Comparison of ENCODE assay signal across 8 mouse cellular contexts in genomic region chr8:123318467-123318911, GRCm38 (mm10). TPM values are rescaled to one million over a fixed set of nuclear protein-coding genes. Genes with fewer than 3 reads are reported as not detected.
A peak's percentile ranks its signal among the peaks of the same experiment; 100 is the strongest.
DNase-seq lines count a peak whose midpoint lies in the region; ATAC-seq and TF ChIP-seq lines count a peak whose summit lies in the region.

Fanca (minus strand) TSS chr8:123318576.

- no peaks in the 10 kb centered on the region for H3K9me3 ChIP-seq in ES-Bruce4 (replicated peaks; ENCODE audit: control insufficient read depth, insufficient read depth, low read length, poor library complexity, severe bottlenecking)
- H3K9me3 ChIP-seq in forebrain, embryonic 13.5 days (replicated peaks), result no peaks in the 10 kb centered on the region
- H3K9me3 ChIP-seq in liver, postnatal 0 days (ENCODE audit: low read length), result no peaks in the 10 kb centered on the region
- H3K9me3 ChIP-seq in neural tube, embryonic 14.5 days (ENCODE audit: control insufficient read depth, low read length), result no peaks in the 10 kb centered on the region

- ATAC-seq in cerebellum, adult (ENCODE audit: insufficient number of reproducible peaks, low FRiP score, low TSS enrichment), result peak; percentile 100
- peak; percentile 99 for ATAC-seq in forebrain, embryonic 13.5 days
- ATAC-seq in liver, postnatal 0 days, result peak; percentile 99
- ATAC-seq in neural tube, embryonic 14.5 days (ENCODE audit: low read depth), result peak; percentile 98

- under 1% methylated on average over 23 of the region's 24 CpGs for WGBS in forebrain, embryonic 13.5 days
- 1% methylated on average over 24 of the region's 24 CpGs for WGBS in large intestine, adult 2 months
- WGBS in liver, postnatal 0 days (ENCODE audit: insufficient replicate concordance), result 3% methylated on average over 24 of the region's 24 CpGs
- WGBS in neural tube, embryonic 14.5 days, result 1% methylated on average over 24 of the region's 24 CpGs

- peak within 1 kb of the TSS; percentile 83 for H3K4me2 ChIP-seq in forebrain, embryonic 13.5 days
- peak within 1 kb of the TSS; percentile 97 for H3K4me2 ChIP-seq in liver, postnatal 0 days (ENCODE audit: low read depth, low read length)
- peak within 1 kb of the TSS; percentile 84 for H3K4me2 ChIP-seq in neural tube, embryonic 14.5 days (ENCODE audit: low read depth, low read length)

- peak within 1 kb of the TSS; percentile 74 for H3K9ac ChIP-seq in ES-Bruce4 (ENCODE audit: low read depth, poor library complexity, severe bottlenecking)
- peak within 1 kb of the TSS; percentile 75 for H3K9ac ChIP-seq in forebrain, embryonic 13.5 days
- H3K9ac ChIP-seq in liver, postnatal 0 days (replicated peaks), result peak within 1 kb of the TSS; percentile 81
- H3K9ac ChIP-seq in neural tube, embryonic 14.5 days (replicated peaks; ENCODE audit: low read depth, low read length), result peak within 1 kb of the TSS; percentile 48

- peak within 1 kb of the TSS; percentile 37 for H3K27ac ChIP-seq in ES-Bruce4 (ENCODE audit: insufficient read depth, low read length)
- no peak within 1 kb of the TSS for H3K27ac ChIP-seq in forebrain, embryonic 13.5 days
- H3K27ac ChIP-seq in liver, postnatal 0 days (ENCODE audit: low read depth), result peak within 1 kb of the TSS; percentile 49
- no peak within 1 kb of the TSS for H3K27ac ChIP-seq in neural tube, embryonic 14.5 days (ENCODE audit: low read depth, low read length)

- H3K36me3 ChIP-seq in ES-Bruce4 (ENCODE audit: control insufficient read depth, insufficient read depth, low read length, poor library complexity, severe bottlenecking), result 0 out of 2 replicates have a peak, but pooled peaks cover 3% of the 10 kb centered on the region
- no peaks in the 10 kb centered on the region for H3K36me3 ChIP-seq in forebrain, embryonic 13.5 days (ENCODE audit: poor library complexity, severe bottlenecking)
- H3K36me3 ChIP-seq in liver, postnatal 0 days (replicated peaks; ENCODE audit: insufficient read depth, low read length), result no peaks in the 10 kb centered on the region
- no peaks in the 10 kb centered on the region for H3K36me3 ChIP-seq in neural tube, embryonic 14.5 days (ENCODE audit: control insufficient read depth, insufficient read depth, low read length)

- H3K4me3 ChIP-seq in ES-Bruce4 (ENCODE audit: low read depth, low read length), result peak within 1 kb of the TSS; percentile 72
- H3K4me3 ChIP-seq in forebrain, embryonic 13.5 days, result peak within 1 kb of the TSS; percentile 60
- peak within 1 kb of the TSS; percentile 77 for H3K4me3 ChIP-seq in liver, postnatal 0 days (ENCODE audit: low read depth, low read length)
- H3K4me3 ChIP-seq in neural tube, embryonic 14.5 days (ENCODE audit: low read depth, low read length), result peak within 1 kb of the TSS; percentile 48

- H3K27me3 ChIP-seq in ES-Bruce4 (ENCODE audit: control insufficient read depth, insufficient read depth, low read length, poor library complexity, severe bottlenecking), result no peaks in the 10 kb centered on the region
- no peaks in the 10 kb centered on the region for H3K27me3 ChIP-seq in forebrain, embryonic 13.5 days
- 0 out of 2 replicates have a peak, but pooled peaks cover 3% of the 10 kb centered on the region for H3K27me3 ChIP-seq in liver, postnatal 0 days (ENCODE audit: insufficient read depth, low read length)
- H3K27me3 ChIP-seq in neural tube, embryonic 14.5 days (ENCODE audit: control insufficient read depth, insufficient read depth, low read length), result no peaks in the 10 kb centered on the region

- peak; percentile 99 for TF ChIP-seq POLR2A in ES-Bruce4 (IDR thresholded peaks at IDR 0.05; ENCODE audit: insufficient read depth, low read length)

- peak; percentile 94 to 95 for DNase-seq in heart, postnatal 10 days
- no peak for DNase-seq in large intestine, adult 2 months (ENCODE audit: low read depth, low spot score)
- DNase-seq in liver, postnatal 0 days, result peak; percentile 98
- peak; percentile 96 for DNase-seq in testis, postnatal 10 days (ENCODE audit: low spot score)

- intact Hi-C loops in heart, postnatal 10 days (cut with DNase I), result no loop called here

- no peak for TF ChIP-seq CTCF in ES-Bruce4 (IDR thresholded peaks at IDR 0.05; ENCODE audit: low read depth, low read length)
- TF ChIP-seq CTCF in liver, postnatal 0 days (IDR thresholded peaks at IDR 0.05; ENCODE audit: low read depth), result peak; percentile 52

- no peak for TF ChIP-seq EP300 in ES-Bruce4 (IDR thresholded peaks at IDR 0.05; ENCODE audit: insufficient read depth, low read depth, low read length)
- no peak for TF ChIP-seq EP300 in liver, postnatal 0 days (IDR thresholded peaks at IDR 0.05; ENCODE audit: low read depth)

- H3K4me1 ChIP-seq in ES-Bruce4 (ENCODE audit: control insufficient read depth, insufficient read depth, low read length), result no peaks in the 10 kb centered on the region
- peaks cover 16% of the 10 kb centered on the region for H3K4me1 ChIP-seq in forebrain, embryonic 13.5 days
- H3K4me1 ChIP-seq in liver, postnatal 0 days (ENCODE audit: insufficient read depth), result peaks cover 14% of the 10 kb centered on the region
- H3K4me1 ChIP-seq in neural tube, embryonic 14.5 days (ENCODE audit: control insufficient read depth, insufficient read depth, low read length), result 0 out of 2 replicates have a peak, but pooled peaks cover 2% of the 10 kb centered on the region

RNA-seq across cellular contexts. Expression of gene Fanca, which starts in this region (rescaled TPM):
- polyA plus RNA-seq in ES-Bruce4 (2011; ENCODE audit: insufficient read depth, insufficient read length, low read depth, missing spikeins), result 56.4 and 58.9 TPM in 2 replicates
- 23.0 and 24.0 TPM in 2 replicates for polyA plus RNA-seq in forebrain, embryonic 13.5 days (2015; fragmentation: Nextera tagmentation; extraction: Ambion mirVana)
- total RNA-seq in heart, postnatal 10 days (2021), result 1 to 10 TPM; 6.5 to 7.4 TPM
- polyA plus RNA-seq in large intestine, adult 2 months (2012; rRNA removed), result 18.0 and 35.6 TPM in 2 replicates
- polyA plus RNA-seq in liver, postnatal 0 days (2015; fragmentation: Nextera tagmentation; extraction: Ambion mirVana), result 6.3 TPM in 2 replicates
- 6.6 and 8.1 TPM in 2 replicates for polyA plus RNA-seq in neural tube, embryonic 14.5 days (2014; fragmentation: Nextera tagmentation; extraction: Ambion mirVana)

Comparison
In these comparisons a context has a peak if more than half of its experiments do, and no peak if none do; other contexts are left out.
1. H3K27ac ChIP-seq: peak in ES-Bruce4 (single experiment) and liver, postnatal 0 days (single experiment); none in forebrain, embryonic 13.5 days (single experiment) and neural tube, embryonic 14.5 days (single experiment).
2. Peak in every context shown above with its lines, with median percentiles within 50 percentile points of each other: H3K4me3 ChIP-seq, H3K9ac ChIP-seq, ATAC-seq and H3K4me2 ChIP-seq.